Mouse (Mus musculus) lung, embryonic 16.5 days (tissue): Measurements from ENCODE around the gene Hecw2. TPM values are rescaled to one million over a fixed set of nuclear protein-coding genes. Genes with fewer than 3 reads are reported as not detected.

Experiments
- ATAC-seq: fragments of 200-750 bp; cut with Nextera tagmentation; 2 replicates; pipeline ENCODE4 v1.8.0; 2017; ENCODE audit warnings: low read depth, mild to moderate bottlenecking, moderate library complexity
- H3K27ac ChIP-seq: fragments of 300-500 bp; sonication (generic); 2 replicates; pipeline ENCODE4 v1.5.1; 2014; ENCODE audit warnings: mild to moderate bottlenecking, control low read depth, low read length
- H3K27me3 ChIP-seq: fragments of 300-500 bp; sonication (generic); 2 replicates; pipeline ENCODE4 v1.6.1; 2014; ENCODE audit warnings: low read depth, low read length, mixed read lengths; ENCODE audit not compliant: control insufficient read depth, insufficient read depth
- H3K36me3 ChIP-seq: fragments of 300-500 bp; sonication (generic); 2 replicates; pipeline ENCODE4 v1.6.1; 2014; ENCODE audit warnings: low read length; ENCODE audit not compliant: control insufficient read depth, insufficient read depth
- H3K4me1 ChIP-seq: fragments of 300-500 bp; sonication (generic); replicated peaks from 2 replicates; pipeline ENCODE4 v1.6.1; 2014; ENCODE audit warnings: low read length, mixed read lengths; ENCODE audit not compliant: control insufficient read depth, insufficient read depth
- H3K4me2 ChIP-seq: fragments of 300-500 bp; sonication (generic); 2 replicates; pipeline ENCODE4 v1.6.1; 2014; ENCODE audit warnings: low read depth, low read length, control low read depth
- H3K4me3 ChIP-seq: fragments of 300-500 bp; sonication (generic); 2 replicates; pipeline ENCODE4 v1.5.1; 2014; ENCODE audit warnings: mild to moderate bottlenecking, low read length, control low read depth
- H3K9ac ChIP-seq: fragments of 300-500 bp; sonication (generic); 2 replicates; pipeline ENCODE4 v1.6.1; 2014; ENCODE audit warnings: low read length, control low read depth
- H3K9me3 ChIP-seq: fragments of 300-500 bp; sonication (generic); 2 replicates; pipeline ENCODE4 v1.6.1; 2016; ENCODE audit warnings: low read length; ENCODE audit not compliant: control insufficient read depth
- WGBS: fragments of 180-500 bp; shearing (Covaris S2); extraction: QIAGEN DNeasy Blood & Tissue Kit; methylation state at CpG from one replicate; pipeline ENCODE4 v1.1.7; 2014; 5-methylcytosine and 5-hydroxymethylcytosine counted together
- polyA plus RNA-seq: library from polyadenylated mRNA; unstranded; fragments of >200 nt; fragmentation: Nextera tagmentation; extraction: Ambion mirVana; gene quantifications from 2 replicates; pipeline ENCODE4 v1.2.1, GENCODE M21; 2015

Hecw2 gene
- polyA plus RNA-seq, 1 experiment from 2014 or later, result 5.8 TPM

- Histone ChIP-seq H3K4me2 (no peak overlapping the region), H3K4me3 (no peak overlapping the region), H3K27ac (no peak overlapping the region), H3K36me3 (no peaks in the 10 kb centered on the region), H3K27me3 (no peaks in the 10 kb centered on the region), H3K9ac (no peak overlapping the region), H3K9me3 (no peaks in the 10 kb centered on the region), H3K4me1 (peaks cover 9% of the 10 kb centered on the region)
- WGBS, result 76% methylated on average over 8 of the region's 8 CpGs
- no peak for ATAC-seq
These were observed 350.6 kb downstream of the Hecw2 start for GRCm38 (mm10) chr1:53844122-53844913.

GRCm38 (mm10) chr1:53843051-53843450, 351.9 kb downstream of the Hecw2 start:
- Histone ChIP-seq H3K9ac (no peak overlapping the region), H3K4me1 (peaks cover 9% of the 10 kb centered on the region), H3K9me3 (no peaks in the 10 kb centered on the region), H3K4me3 (no peak overlapping the region), H3K27ac (no peak overlapping the region), H3K4me2 (no peak overlapping the region), H3K27me3 (no peaks in the 10 kb centered on the region), H3K36me3 (no peaks in the 10 kb centered on the region)
- 45% methylated on average over 3 of the region's 3 CpGs for WGBS
- no peak for ATAC-seq

GRCm38 (mm10) chr1:53841080-53841479, 353.9 kb downstream of the Hecw2 start:
- Histone ChIP-seq H3K27ac (no peak overlapping the region), H3K9ac (no peak overlapping the region), H3K36me3 (no peaks in the 10 kb centered on the region), H3K4me1 (peaks cover 6% of the 10 kb centered on the region), H3K27me3 (no peaks in the 10 kb centered on the region), H3K4me2 (no peak overlapping the region), H3K4me3 (no peak overlapping the region), H3K9me3 (no peaks in the 10 kb centered on the region)
- no peak for ATAC-seq
- WGBS, result 31% methylated on average over 4 of the region's 4 CpGs

GRCm38 (mm10) chr1:53839392-53839791, 355.6 kb downstream of the Hecw2 start:
- H3K27me3 ChIP-seq, result no peaks in the 10 kb centered on the region
- no peak for ATAC-seq
- H3K9me3 ChIP-seq, result no peaks in the 10 kb centered on the region
- no peak overlapping the region for H3K4me3 ChIP-seq
- no peak overlapping the region for H3K9ac ChIP-seq
- no peaks in the 10 kb centered on the region for H3K4me1 ChIP-seq
- no peaks in the 10 kb centered on the region for H3K36me3 ChIP-seq
- H3K27ac ChIP-seq, result no peak overlapping the region
- WGBS, result 71% methylated on average over 2 of the region's 2 CpGs
- H3K4me2 ChIP-seq, result no peak overlapping the region

GRCm38 (mm10) chr1:53838182-53838859, 356.6 kb downstream of the Hecw2 start:
- H3K27ac ChIP-seq, result no peak overlapping the region
- H3K36me3 ChIP-seq, result no peaks in the 10 kb centered on the region
- H3K9ac ChIP-seq, result no peak overlapping the region
- no peak overlapping the region for H3K4me3 ChIP-seq
- no peak overlapping the region for H3K4me2 ChIP-seq
- ATAC-seq, result no peak
- 74% methylated on average over 8 of the region's 8 CpGs for WGBS
- no peaks in the 10 kb centered on the region for H3K4me1 ChIP-seq
- no peaks in the 10 kb centered on the region for H3K27me3 ChIP-seq
- H3K9me3 ChIP-seq, result no peaks in the 10 kb centered on the region

- Histone ChIP-seq H3K9ac (no peak overlapping the region), H3K4me3 (no peak overlapping the region), H3K36me3 (0 out of 2 replicates have a peak, but pooled peaks cover 3% of the 10 kb centered on the region), H3K27ac (no peak overlapping the region), H3K9me3 (no peaks in the 10 kb centered on the region), H3K4me2 (no peak overlapping the region), H3K4me1 (no peaks in the 10 kb centered on the region), H3K27me3 (no peaks in the 10 kb centered on the region)
- 81% methylated on average over 5 of the region's 5 CpGs for WGBS
- ATAC-seq, result no peak
These were observed 364.7 kb downstream of the Hecw2 start for GRCm38 (mm10) chr1:53830286-53830685.

GRCm38 (mm10) chr1:53829089-53829488, 365.9 kb downstream of the Hecw2 start:
- H3K9ac ChIP-seq, result no peak overlapping the region
- no peaks in the 10 kb centered on the region for H3K9me3 ChIP-seq
- no peak overlapping the region for H3K4me2 ChIP-seq
- no peaks in the 10 kb centered on the region for H3K4me1 ChIP-seq
- H3K27me3 ChIP-seq, result no peaks in the 10 kb centered on the region
- H3K36me3 ChIP-seq, result 0 out of 2 replicates have a peak, but pooled peaks cover 3% of the 10 kb centered on the region
- no peak overlapping the region for H3K27ac ChIP-seq
- no peak for ATAC-seq
- no peak overlapping the region for H3K4me3 ChIP-seq
- WGBS, result 80% methylated on average over 9 of the region's 9 CpGs

- H3K27ac ChIP-seq, result no peak overlapping the region
- no peaks in the 10 kb centered on the region for H3K9me3 ChIP-seq
- no peaks in the 10 kb centered on the region for H3K36me3 ChIP-seq
- H3K4me3 ChIP-seq, result no peak overlapping the region
- ATAC-seq, result no peak
- no peak overlapping the region for H3K4me2 ChIP-seq
- H3K9ac ChIP-seq, result no peak overlapping the region
- WGBS, result 77% methylated on average over 9 of the region's 9 CpGs
- H3K27me3 ChIP-seq, result no peaks in the 10 kb centered on the region
- H3K4me1 ChIP-seq, result peaks cover 7% of the 10 kb centered on the region; the same call in 1 of the 2 replicates
These were observed 370.3 kb downstream of the Hecw2 start for GRCm38 (mm10) chr1:53824446-53825337.
